Mouse (Mus musculus) frontal cortex, adult (tissue): ENCODE results near the gene Ctbs.

Experiments used
- ATAC-seq: cut with Nextera tagmentation; 2 replicates; pipeline ENCODE4 v1.9.2; 2017; ENCODE audit warnings: mild to moderate bottlenecking, moderate library complexity, mixed read lengths; ENCODE audit not compliant: low TSS enrichment

The Ctbs gene

GRCm38 (mm10) chr3:146494941-146495340 lies 45.3 kb downstream of the Ctbs start:
- ATAC-seq, result no peak

- no peak for ATAC-seq
Measured at GRCm38 (mm10) chr3:146498989-146499388, 49.4 kb downstream of the Ctbs start.

- peak; percentile 80 for ATAC-seq
Measured at GRCm38 (mm10) chr3:146499431-146500002, 49.9 kb downstream of the Ctbs start, which contains the start of the genes Spata1 and Gng5. Spata1 (minus strand) TSS chr3:146499753. Gng5 (plus strand) TSS chr3:146499807.

- 0 out of 2 replicates have a peak, but pooled peaks have one; percentile 15 for ATAC-seq
Measured at GRCm38 (mm10) chr3:146500003-146500809, 50.6 kb downstream of the Ctbs start.

GRCm38 (mm10) chr3:146500810-146501201 lies 51.2 kb downstream of the Ctbs start:
- no peak for ATAC-seq

GRCm38 (mm10) chr3:146501601-146502123 lies 52.1 kb downstream of the Ctbs start:
- ATAC-seq, result no peak

GRCm38 (mm10) chr3:146506711-146507110 lies 57.1 kb downstream of the Ctbs start:
- ATAC-seq, result no peak
